Mouse (Mus musculus) heart, embryonic 16.5 days (tissue): Measurements from ENCODE around the gene Lmtk3. TPM values are rescaled to one million over a fixed set of nuclear protein-coding genes. Genes with fewer than 3 reads are reported as not detected.

ENCODE experiments used
- ATAC-seq: fragments of 200-750 bp; cut with Nextera tagmentation; replicated peaks from 2 replicates; pipeline ENCODE4 v1.8.0; 2017; ENCODE audit warnings: moderate number of reproducible peaks; ENCODE audit not compliant: insufficient read depth, low FRiP score; ENCODE audit errors: extremely low read depth
- H3K27ac ChIP-seq: fragments of 300-500 bp; sonication (generic); 2 replicates; pipeline ENCODE4 v1.5.1; 2014; ENCODE audit warnings: mild to moderate bottlenecking, low read length, control low read depth, moderate library complexity
- H3K27me3 ChIP-seq: fragments of 300-500 bp; sonication (generic); 2 replicates; pipeline ENCODE4 v1.6.1; 2014; ENCODE audit warnings: low read length, mixed read lengths; ENCODE audit not compliant: control insufficient read depth, insufficient read depth
- H3K36me3 ChIP-seq: fragments of 300-500 bp; sonication (generic); 2 replicates; pipeline ENCODE4 v1.6.1; 2014; ENCODE audit not compliant: control insufficient read depth, insufficient read depth
- H3K4me1 ChIP-seq: fragments of 300-500 bp; sonication (generic); 2 replicates; pipeline ENCODE4 v1.6.1; 2014; ENCODE audit warnings: low read length, mixed read lengths; ENCODE audit not compliant: control insufficient read depth, insufficient read depth
- H3K4me2 ChIP-seq: fragments of 300-500 bp; sonication (generic); 2 replicates; pipeline ENCODE4 v1.6.1; 2014; ENCODE audit warnings: low read depth, mild to moderate bottlenecking, control low read depth, low read length
- H3K4me3 ChIP-seq: fragments of 300-500 bp; sonication (generic); 2 replicates; pipeline ENCODE4 v1.5.1; 2014; ENCODE audit warnings: mild to moderate bottlenecking, control low read depth, low read length
- H3K9ac ChIP-seq: fragments of 300-500 bp; sonication (generic); 2 replicates; pipeline ENCODE4 v1.6.1; 2014; ENCODE audit warnings: low read length, control low read depth
- H3K9me3 ChIP-seq: fragments of 300-500 bp; sonication (generic); replicated peaks from 2 replicates; pipeline ENCODE4 v1.6.1; 2016; ENCODE audit warnings: low read length; ENCODE audit not compliant: control insufficient read depth
- WGBS: fragments of 180-500 bp; shearing (Covaris S2); extraction: QIAGEN DNeasy Blood & Tissue Kit; methylation state at CpG from one replicate; pipeline ENCODE4 v1.1.7; 2014; 5-methylcytosine and 5-hydroxymethylcytosine counted together
- polyA plus RNA-seq: library from polyadenylated mRNA; unstranded; fragments of >200 nt; fragmentation: Nextera tagmentation; extraction: Ambion mirVana; gene quantifications from 2 replicates; pipeline ENCODE4 v1.2.1, GENCODE M21; 2015

Gene Lmtk3
- polyA plus RNA-seq, 1 experiment from 2014 or later = 0.53 TPM

GRCm38 (mm10) chr7:45809276-45810075, 25.9 kb downstream of the Lmtk3 start:
- Histone ChIP-seq H3K9me3 (no peaks in the 10 kb centered on the region), H3K9ac (no peak overlapping the region), H3K36me3 (peaks cover 55% of the 10 kb centered on the region), H3K27me3 (no peaks in the 10 kb centered on the region), H3K27ac (no peak overlapping the region), H3K4me3 (no peak overlapping the region), H3K4me1 (peaks cover 12% of the 10 kb centered on the region), H3K4me2 (no peak overlapping the region)
- ATAC-seq = no peak
- WGBS = 69% methylated on average over 14 of the region's 14 CpGs

GRCm38 (mm10) chr7:45812921-45813320, 29.4 kb downstream of the Lmtk3 start:
- no peak for ATAC-seq
- H3K27ac ChIP-seq = no peak overlapping the region
- H3K4me3 ChIP-seq = peak overlapping the region; percentile 99
- H3K27me3 ChIP-seq = no peaks in the 10 kb centered on the region
- WGBS = 86% methylated on average over 8 of the region's 8 CpGs
- H3K4me2 ChIP-seq = peak overlapping the region; percentile 85
- peaks cover 19% of the 10 kb centered on the region for H3K4me1 ChIP-seq
- H3K36me3 ChIP-seq = peaks cover 43% of the 10 kb centered on the region
- peak overlapping the region; percentile 100 for H3K9ac ChIP-seq
- no peaks in the 10 kb centered on the region for H3K9me3 ChIP-seq

GRCm38 (mm10) chr7:45813787-45814779, 30.5 kb downstream of the Lmtk3 start, which contains the start of gene Cyth2:
Gene Cyth2 (minus strand): TSS chr7:45814581.
- ATAC-seq = peak; percentile 99
- under 1% methylated on average over 78 of the region's 92 CpGs for WGBS
- Histone ChIP-seq H3K9ac (peak within 1 kb of the TSS; percentile 100), H3K4me1 (peaks cover 19% of the 10 kb centered on the region), H3K27me3 (peaks cover 8% of the 10 kb centered on the region; the same call in 1 of the 2 replicates), H3K9me3 (no peaks in the 10 kb centered on the region), H3K4me3 (peak within 1 kb of the TSS; percentile 99), H3K36me3 (peaks cover 32% of the 10 kb centered on the region), H3K4me2 (peak within 1 kb of the TSS; percentile 85), H3K27ac (peak within 1 kb of the TSS; percentile 100)

DNA sequence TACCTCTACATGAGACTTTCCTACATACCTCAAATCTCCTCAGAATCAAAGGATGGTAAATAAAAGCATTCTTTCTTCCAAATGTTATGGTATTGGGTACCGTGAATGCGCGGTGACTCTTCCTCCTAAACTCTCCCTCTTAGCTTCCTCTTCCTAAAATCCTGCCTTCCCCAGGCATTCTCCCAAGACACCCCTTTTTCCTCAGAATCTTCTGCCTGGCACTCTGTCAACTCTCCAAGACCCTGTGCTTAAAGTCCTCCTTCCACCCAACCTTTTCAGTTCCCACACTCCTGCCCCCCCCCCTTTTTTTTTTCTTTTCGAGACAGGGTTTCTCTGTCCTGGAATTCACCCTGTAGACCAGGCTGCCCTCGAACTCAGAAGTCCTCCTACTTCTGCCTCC, 31.3 kb downstream of the Lmtk3 start:
- WGBS = 11% methylated on average over 5 of the region's 5 CpGs

DNA sequence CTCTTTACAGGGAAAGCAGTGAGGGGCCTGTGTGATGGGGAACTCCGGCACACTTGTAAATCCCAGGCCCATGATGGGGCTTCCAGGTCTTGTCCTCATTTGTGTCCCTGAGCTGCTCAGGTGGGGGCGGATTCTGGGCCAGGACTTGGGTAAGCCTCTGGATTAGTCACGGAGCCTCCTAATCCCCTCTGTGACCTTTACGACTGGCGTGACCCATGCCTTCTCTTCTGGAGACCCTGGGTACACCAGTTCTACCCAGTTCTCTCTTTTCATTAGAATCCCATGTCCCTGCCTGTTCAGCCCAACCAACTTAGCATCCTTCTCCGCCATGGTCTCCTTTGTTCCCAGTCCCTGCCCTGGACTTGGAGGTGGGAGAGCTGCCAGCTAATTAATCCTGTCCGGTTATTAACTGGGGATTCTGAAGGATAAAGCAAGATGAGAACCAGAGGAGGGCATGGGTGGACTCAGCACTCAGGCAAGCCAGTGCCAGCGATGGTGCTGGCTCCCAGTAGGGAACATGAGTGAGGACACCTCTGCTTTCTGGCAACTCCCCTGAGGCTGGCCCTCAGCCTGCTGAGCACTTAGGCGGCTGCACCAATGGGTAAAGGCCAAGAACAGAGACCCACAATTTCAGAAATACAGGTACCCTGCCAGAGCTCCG, 31.9 kb downstream of the Lmtk3 start:
- peaks cover 15% of the 10 kb centered on the region for H3K4me1 ChIP-seq
- H3K36me3 ChIP-seq = peaks cover 18% of the 10 kb centered on the region
- H3K9me3 ChIP-seq = no peaks in the 10 kb centered on the region
- peaks cover 8% of the 10 kb centered on the region; the same call in 1 of the 2 replicates for H3K27me3 ChIP-seq
- no peak overlapping the region for H3K9ac ChIP-seq
- 66% methylated on average over 10 of the region's 10 CpGs for WGBS
- no peak overlapping the region; the same call in 1 of the 2 replicates for H3K4me2 ChIP-seq
- ATAC-seq = no peak
- H3K4me3 ChIP-seq = no peak overlapping the region
- H3K27ac ChIP-seq = no peak overlapping the region

More for the DNA sequence above, 31.3 kb downstream of the Lmtk3 start:
- no peak overlapping the region for H3K27ac ChIP-seq
- peaks cover 25% of the 10 kb centered on the region for H3K36me3 ChIP-seq
- H3K4me1 ChIP-seq = peaks cover 15% of the 10 kb centered on the region
- H3K9ac ChIP-seq = no peak overlapping the region
- H3K9me3 ChIP-seq = no peaks in the 10 kb centered on the region
- peaks cover 8% of the 10 kb centered on the region; the same call in 1 of the 2 replicates for H3K27me3 ChIP-seq
- H3K4me3 ChIP-seq = peak overlapping the region; percentile 28
- H3K4me2 ChIP-seq = peak overlapping the region; percentile 58
- ATAC-seq = no peak

- peaks cover 8% of the 10 kb centered on the region; the same call in 1 of the 2 replicates for H3K27me3 ChIP-seq
- peaks cover 15% of the 10 kb centered on the region for H3K4me1 ChIP-seq
- WGBS = 62% methylated on average over 2 of the region's 2 CpGs
Observed at GRCm38 (mm10) chr7:45815984-45816351, 32.4 kb downstream of the Lmtk3 start.

DNA sequence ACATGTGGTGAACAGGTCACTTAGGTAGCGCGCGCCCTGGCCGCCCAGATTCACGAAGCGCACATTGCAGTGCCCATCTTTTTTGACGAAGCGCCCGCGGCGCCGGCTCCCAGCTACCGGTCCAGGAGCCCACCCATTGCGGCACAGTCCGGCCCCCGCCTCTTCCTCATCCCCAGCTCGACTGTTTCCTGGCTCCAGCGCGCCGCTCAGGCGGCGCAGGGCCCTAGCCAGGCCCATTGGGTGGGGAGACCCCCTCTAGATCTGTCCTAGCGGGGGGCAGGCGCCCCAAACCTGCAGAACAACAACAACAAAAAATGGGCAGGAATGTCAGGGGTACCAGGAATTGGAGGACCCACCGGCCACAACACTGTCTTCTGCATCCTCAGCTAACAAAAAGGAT, 36.3 kb downstream of the Lmtk3 start:
- no peak overlapping the region for H3K9ac ChIP-seq
- WGBS = 13% methylated on average over 25 of the region's 25 CpGs
- H3K27ac ChIP-seq = no peak overlapping the region

More at GRCm38 (mm10) chr7:45815984-45816351, 32.4 kb downstream of the Lmtk3 start:
- H3K27ac ChIP-seq = no peak overlapping the region
- H3K9ac ChIP-seq = no peak overlapping the region
- peaks cover 13% of the 10 kb centered on the region; the same call in 1 of the 2 replicates for H3K36me3 ChIP-seq
- no peaks in the 10 kb centered on the region for H3K9me3 ChIP-seq
- H3K4me3 ChIP-seq = no peak overlapping the region
- ATAC-seq = no peak
- no peak overlapping the region for H3K4me2 ChIP-seq

DNA sequence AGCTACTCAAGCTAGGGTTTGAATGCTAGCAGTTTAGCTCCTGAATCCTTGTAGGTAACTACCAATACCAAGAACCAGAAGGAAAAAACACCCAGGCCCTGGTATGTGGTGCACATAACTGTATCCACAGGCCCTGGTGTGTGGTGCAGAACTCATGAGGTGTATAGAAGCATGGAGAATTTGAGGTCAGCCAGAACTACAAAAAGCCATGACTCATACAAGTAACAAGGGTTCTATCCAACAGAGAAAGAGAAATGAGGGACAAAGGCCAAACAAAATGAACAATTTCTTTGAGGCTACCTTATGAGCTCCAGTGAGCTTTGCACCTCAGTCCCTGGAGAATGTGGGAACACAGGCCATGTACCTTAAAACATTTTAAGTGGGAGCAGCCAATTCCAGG, 37.4 kb downstream of the Lmtk3 start:
- H3K9ac ChIP-seq = no peak overlapping the region
- H3K9me3 ChIP-seq = no peaks in the 10 kb centered on the region
- H3K36me3 ChIP-seq = peaks cover 8% of the 10 kb centered on the region
- H3K27me3 ChIP-seq = peaks cover 8% of the 10 kb centered on the region; the same call in 1 of the 2 replicates
- no peak overlapping the region for H3K27ac ChIP-seq
- ATAC-seq = no peak
- H3K4me3 ChIP-seq = no peak overlapping the region
- H3K4me1 ChIP-seq = no peaks in the 10 kb centered on the region
- H3K4me2 ChIP-seq = no peak overlapping the region

More for the DNA sequence above, 36.3 kb downstream of the Lmtk3 start:
- no peak for ATAC-seq
- Histone ChIP-seq H3K27me3 (peaks cover 8% of the 10 kb centered on the region; the same call in 1 of the 2 replicates), H3K9me3 (no peaks in the 10 kb centered on the region), H3K4me1 (peaks cover 4% of the 10 kb centered on the region), H3K4me2 (peak overlapping the region; percentile 46), H3K4me3 (peak overlapping the region; percentile 22), H3K36me3 (no peaks in the 10 kb centered on the region; the same call in 1 of the 2 replicates)
